Mouse (Mus musculus) liver, embryonic 16.5 days (tissue): ENCODE measurements around the gene Stxbp6. TPM values are rescaled to one million over a fixed set of nuclear protein-coding genes. Genes with fewer than 3 reads are reported as not detected.

Experiments used
- ATAC-seq: fragments of 200-750 bp; cut with Nextera tagmentation; 2 replicates; pipeline ENCODE4 v1.8.0; 2017; ENCODE audit warnings: low read depth, mild to moderate bottlenecking, moderate number of reproducible peaks, moderate library complexity
- H3K27ac ChIP-seq: fragments of 300-500 bp; sonication (generic); 2 replicates; pipeline ENCODE4 v1.5.1; 2014; ENCODE audit warnings: mild to moderate bottlenecking, low read length
- H3K27me3 ChIP-seq: fragments of 300-500 bp; sonication (generic); 2 replicates; pipeline ENCODE4 v1.6.1; 2014; ENCODE audit warnings: low read depth, low read length, mixed read lengths; ENCODE audit not compliant: control insufficient read depth, insufficient read depth
- H3K36me3 ChIP-seq: fragments of 300-500 bp; sonication (generic); 2 replicates; pipeline ENCODE4 v1.6.1; 2014; ENCODE audit warnings: mild to moderate bottlenecking; ENCODE audit not compliant: control insufficient read depth, insufficient read depth
- H3K4me1 ChIP-seq: fragments of 300-500 bp; sonication (generic); 2 replicates; pipeline ENCODE4 v1.6.1; 2014; ENCODE audit warnings: low read depth, low read length, mixed read lengths; ENCODE audit not compliant: control insufficient read depth
- H3K4me2 ChIP-seq: fragments of 300-500 bp; sonication (generic); 2 replicates; pipeline ENCODE4 v1.6.1; 2014; ENCODE audit warnings: low read depth, low read length, mixed read lengths
- H3K4me3 ChIP-seq: fragments of 300-500 bp; sonication (generic); 2 replicates; pipeline ENCODE4 v1.5.1; 2014; ENCODE audit warnings: low read depth, mild to moderate bottlenecking, low read length
- H3K9ac ChIP-seq: fragments of 300-500 bp; sonication (generic); 2 replicates; pipeline ENCODE4 v1.6.1; 2014; ENCODE audit warnings: low read depth, low read length
- H3K9me3 ChIP-seq: fragments of 300-500 bp; sonication (generic); replicated peaks from 2 replicates; pipeline ENCODE4 v1.6.1; 2016; ENCODE audit warnings: low read length; ENCODE audit not compliant: control insufficient read depth
- WGBS: fragments of 180-500 bp; shearing (Covaris S2); extraction: QIAGEN DNeasy Blood & Tissue Kit; methylation state at CpG from one replicate; pipeline ENCODE4 v1.1.7; 2014; ENCODE audit not compliant: insufficient replicate concordance; 5-methylcytosine and 5-hydroxymethylcytosine counted together
- polyA plus RNA-seq: library from polyadenylated mRNA; unstranded; fragments of >200 nt; fragmentation: Nextera tagmentation; extraction: Ambion mirVana; gene quantifications from 2 replicates; pipeline ENCODE4 v1.2.1, GENCODE M21; 2015

Gene Stxbp6
- polyA plus RNA-seq, 1 experiment from 2014 or later, result 5.8 TPM

DNA sequence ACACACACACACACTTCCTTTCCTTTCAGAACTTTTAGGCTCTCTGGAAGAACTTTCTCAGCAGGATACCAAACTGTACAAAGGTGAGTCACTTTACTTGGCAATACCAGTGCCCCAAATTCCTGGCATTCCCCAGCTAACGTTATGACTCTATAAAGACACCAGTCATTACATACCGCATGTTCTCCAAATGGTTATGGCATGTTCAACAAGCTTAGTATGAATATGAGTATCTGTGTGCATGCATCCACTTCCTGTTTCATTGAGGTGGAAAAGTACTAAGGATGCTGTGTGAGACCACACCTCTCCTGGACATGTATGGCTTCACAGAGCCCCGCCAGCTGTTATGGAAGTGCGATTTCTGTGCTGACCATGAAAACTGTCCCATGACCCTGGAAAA lies 27.3 kb downstream of the Stxbp6 start:
- Histone ChIP-seq H3K27me3 (no peaks in the 10 kb centered on the region), H3K36me3 (no peaks in the 10 kb centered on the region)

DNA sequence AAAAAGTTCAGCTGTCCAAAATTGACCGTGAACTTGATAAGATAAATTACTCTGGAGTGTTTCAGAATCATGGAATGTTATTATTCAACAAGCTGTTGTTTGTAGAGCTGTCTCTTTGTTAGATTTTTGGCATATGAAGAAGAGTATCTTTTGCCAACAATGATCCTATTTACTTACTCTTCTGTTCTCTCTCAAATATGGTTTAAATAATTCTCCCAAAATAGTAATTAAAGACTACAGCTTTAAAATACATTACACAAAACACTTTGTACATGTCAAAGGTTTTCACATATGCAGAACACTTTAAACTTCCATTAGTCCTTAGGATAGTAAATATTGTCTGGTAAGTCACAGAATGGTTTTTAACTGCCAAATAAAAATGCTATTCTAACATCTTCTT lies 29.9 kb downstream of the Stxbp6 start:
- no peaks in the 10 kb centered on the region for H3K4me1 ChIP-seq
- H3K27ac ChIP-seq, result no peak overlapping the region
- H3K36me3 ChIP-seq, result no peaks in the 10 kb centered on the region
- H3K27me3 ChIP-seq, result no peaks in the 10 kb centered on the region
- H3K9ac ChIP-seq, result no peak overlapping the region
- ATAC-seq, result no peak
- H3K4me2 ChIP-seq, result no peak overlapping the region
- 54% methylated on average over 1 of the region's 1 CpGs for WGBS
- H3K4me3 ChIP-seq, result no peak overlapping the region
- no peaks in the 10 kb centered on the region for H3K9me3 ChIP-seq

More for the DNA sequence above, 27.3 kb downstream of the Stxbp6 start:
- ATAC-seq, result no peak
- Histone ChIP-seq H3K9ac (no peak overlapping the region), H3K4me3 (no peak overlapping the region), H3K4me1 (no peaks in the 10 kb centered on the region), H3K4me2 (no peak overlapping the region), H3K9me3 (no peaks in the 10 kb centered on the region), H3K27ac (no peak overlapping the region)
- WGBS, result 63% methylated on average over 4 of the region's 4 CpGs

- H3K36me3 ChIP-seq, result no peaks in the 10 kb centered on the region
- ATAC-seq, result no peak
- WGBS, result 47% methylated on average over 10 of the region's 10 CpGs
- H3K9me3 ChIP-seq, result no peaks in the 10 kb centered on the region
- no peak overlapping the region for H3K4me3 ChIP-seq
- H3K4me1 ChIP-seq, result no peaks in the 10 kb centered on the region
- no peak overlapping the region for H3K4me2 ChIP-seq
- no peak overlapping the region for H3K27ac ChIP-seq
- H3K9ac ChIP-seq, result no peak overlapping the region
- H3K27me3 ChIP-seq, result no peaks in the 10 kb centered on the region
Measured at GRCm38 (mm10) chr12:45042591-45043091, 31.9 kb downstream of the Stxbp6 start.

DNA sequence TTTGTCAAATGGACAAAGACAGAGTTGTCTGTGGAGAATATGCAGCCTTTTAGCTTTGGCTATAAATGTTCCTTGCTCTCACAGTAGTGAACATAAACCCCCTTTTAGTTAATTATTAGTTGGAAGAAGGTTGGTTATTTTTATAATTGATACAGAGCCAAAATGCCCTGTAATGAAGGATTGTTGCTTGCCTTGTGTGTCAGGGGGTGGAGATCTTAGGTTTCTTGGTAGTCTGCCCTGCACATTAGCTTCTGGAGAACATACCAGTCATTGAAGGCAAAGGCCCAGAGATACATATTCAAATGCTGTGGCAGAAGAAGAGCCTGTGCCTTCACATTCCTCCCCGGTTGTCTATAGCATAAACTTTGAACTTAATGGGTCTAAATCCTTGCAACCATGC lies 37.0 kb downstream of the Stxbp6 start:
- Histone ChIP-seq H3K4me1 (no peaks in the 10 kb centered on the region), H3K36me3 (no peaks in the 10 kb centered on the region), H3K27ac (no peak overlapping the region), H3K9me3 (no peaks in the 10 kb centered on the region), H3K4me2 (no peak overlapping the region), H3K9ac (no peak overlapping the region), H3K27me3 (no peaks in the 10 kb centered on the region), H3K4me3 (no peak overlapping the region)
- no peak for ATAC-seq
- 56% methylated on average over 1 of the region's 1 CpGs for WGBS

- Histone ChIP-seq H3K4me2 (no peak overlapping the region), H3K27ac (no peak overlapping the region), H3K27me3 (no peaks in the 10 kb centered on the region), H3K4me1 (no peaks in the 10 kb centered on the region), H3K36me3 (no peaks in the 10 kb centered on the region), H3K4me3 (no peak overlapping the region), H3K9ac (no peak overlapping the region), H3K9me3 (no peaks in the 10 kb centered on the region)
- WGBS, result 67% methylated on average over 4 of the region's 4 CpGs
- no peak for ATAC-seq
Measured at GRCm38 (mm10) chr12:45037091-45037490, 37.4 kb downstream of the Stxbp6 start.

DNA sequence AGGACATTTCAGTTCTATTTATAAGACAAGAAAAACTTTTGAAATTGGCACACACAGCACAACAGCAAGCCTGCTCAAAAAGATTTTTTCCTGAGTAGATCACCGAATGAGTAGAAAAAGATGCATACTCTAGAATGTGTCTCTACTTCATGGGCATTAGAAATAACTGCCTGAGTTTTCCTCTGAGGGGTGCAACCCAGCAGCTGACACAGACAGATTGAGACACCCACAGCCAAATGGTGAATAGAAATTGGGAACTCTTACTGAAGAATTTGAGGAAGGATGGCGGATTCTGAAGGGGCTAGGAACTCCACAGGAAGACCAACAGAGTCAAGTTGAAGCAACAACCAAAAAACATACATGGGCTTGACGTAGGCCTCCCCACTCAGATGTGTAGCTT lies 43.8 kb downstream of the Stxbp6 start:
- ATAC-seq, result no peak
- no peaks in the 10 kb centered on the region for H3K36me3 ChIP-seq
- H3K27me3 ChIP-seq, result no peaks in the 10 kb centered on the region
- no peaks in the 10 kb centered on the region for H3K9me3 ChIP-seq
- no peak overlapping the region for H3K27ac ChIP-seq
- no peaks in the 10 kb centered on the region for H3K4me1 ChIP-seq
- no peak overlapping the region for H3K9ac ChIP-seq
- H3K4me2 ChIP-seq, result no peak overlapping the region
- H3K4me3 ChIP-seq, result no peak overlapping the region
- WGBS, result 56% methylated on average over 3 of the region's 3 CpGs

DNA sequence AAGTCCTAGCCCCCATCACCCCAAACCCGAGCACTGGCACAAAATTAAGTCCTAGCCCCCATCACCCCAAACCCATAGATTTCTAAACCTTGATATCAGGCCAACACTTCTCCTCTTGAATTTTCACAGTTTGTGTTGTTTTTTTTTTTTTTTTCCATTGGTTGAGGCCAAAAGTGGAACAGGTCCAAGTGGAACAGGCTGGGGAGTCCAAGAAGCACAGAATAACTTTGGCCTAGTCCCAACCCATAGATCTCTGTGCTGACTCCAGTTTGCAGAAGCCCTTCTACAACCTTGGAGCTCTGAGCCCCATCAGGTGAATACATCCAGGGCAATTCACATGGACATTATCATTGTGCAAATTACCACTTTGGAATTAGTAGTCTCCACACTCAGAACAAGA lies 48.2 kb downstream of the Stxbp6 start:
- H3K4me2 ChIP-seq, result no peak overlapping the region
- no peak for ATAC-seq
- H3K9me3 ChIP-seq, result no peaks in the 10 kb centered on the region
- no peak overlapping the region for H3K4me3 ChIP-seq
- no peaks in the 10 kb centered on the region for H3K4me1 ChIP-seq
- H3K9ac ChIP-seq, result no peak overlapping the region
- H3K27me3 ChIP-seq, result no peaks in the 10 kb centered on the region
- H3K36me3 ChIP-seq, result no peaks in the 10 kb centered on the region
- no peak overlapping the region for H3K27ac ChIP-seq
- WGBS, result 16% methylated on average over 1 of the region's 1 CpGs

DNA sequence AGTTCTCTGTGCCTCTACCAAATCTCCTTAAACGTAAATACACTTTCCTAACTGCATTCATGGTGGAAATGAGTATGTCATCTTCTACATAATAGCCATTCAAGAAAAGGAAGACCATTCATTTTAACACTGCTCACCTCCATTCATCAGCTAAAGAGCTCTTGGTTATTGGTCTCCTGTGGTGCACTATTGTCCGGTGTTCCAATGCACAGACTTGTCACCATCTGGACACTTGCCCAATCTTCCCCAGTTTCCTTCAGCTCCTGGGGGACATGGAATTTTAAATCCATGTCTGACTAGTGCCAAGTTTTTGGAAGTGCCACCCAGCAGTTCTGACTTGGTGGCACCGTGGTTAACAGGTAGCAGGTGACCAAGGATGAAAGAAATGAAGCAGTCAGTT lies 54.5 kb downstream of the Stxbp6 start:
- Histone ChIP-seq H3K9me3 (no peaks in the 10 kb centered on the region), H3K9ac (no peak overlapping the region), H3K4me3 (no peak overlapping the region), H3K27ac (no peak overlapping the region), H3K4me2 (no peak overlapping the region), H3K4me1 (no peaks in the 10 kb centered on the region), H3K36me3 (no peaks in the 10 kb centered on the region), H3K27me3 (no peaks in the 10 kb centered on the region)
- 63% methylated on average over 3 of the region's 3 CpGs for WGBS
- no peak for ATAC-seq

DNA sequence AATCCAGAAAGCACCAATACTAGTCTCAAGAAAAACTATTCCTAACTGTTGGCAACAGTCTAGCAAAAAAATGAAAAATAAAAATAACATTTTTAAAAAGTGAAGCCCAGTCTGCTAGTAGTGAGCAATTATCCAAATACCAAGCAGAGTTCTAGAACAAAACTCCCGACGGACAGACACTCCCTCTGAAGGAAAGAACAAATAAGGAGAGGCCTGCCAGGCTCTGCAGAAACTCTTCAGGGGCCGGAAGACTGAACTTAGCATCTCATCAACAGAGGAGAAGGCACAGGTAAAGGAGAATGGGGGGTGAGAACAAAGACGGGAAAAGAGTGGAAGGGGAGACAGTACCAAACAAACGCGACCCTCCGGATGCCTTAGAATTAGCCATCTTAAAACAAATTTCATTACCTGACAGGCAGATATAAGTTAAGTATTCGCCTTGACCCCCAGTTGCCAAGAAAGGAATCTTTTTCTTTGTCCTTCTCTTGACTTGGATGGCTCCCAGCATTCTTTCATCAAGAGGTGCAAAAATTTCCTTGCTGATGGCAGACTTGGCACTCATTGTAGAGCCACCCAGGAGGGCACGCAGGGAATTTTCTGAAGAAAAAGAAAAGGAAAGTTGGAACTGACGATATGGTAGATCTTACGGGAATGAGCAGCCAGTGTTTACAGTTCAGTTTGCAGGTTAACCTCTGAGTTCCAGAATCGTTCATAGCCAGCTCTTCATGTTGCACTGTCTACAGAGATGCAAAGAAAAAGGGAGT lies 55.3 kb downstream of the Stxbp6 start:
- Histone ChIP-seq H3K4me2 (no peak overlapping the region), H3K4me1 (no peaks in the 10 kb centered on the region), H3K36me3 (no peaks in the 10 kb centered on the region), H3K27me3 (no peaks in the 10 kb centered on the region), H3K4me3 (no peak overlapping the region), H3K9ac (no peak overlapping the region), H3K9me3 (no peaks in the 10 kb centered on the region), H3K27ac (no peak overlapping the region)
- WGBS, result 68% methylated on average over 12 of the region's 12 CpGs
- ATAC-seq, result no peak
